Mouse (Mus musculus): ENCODE results near the gene Slamf1.
"Not testable (repeated sequence)": the region's sequence is repeated elsewhere in the genome, so short reads cannot be mapped to it uniquely, and the experiment has no call there.

Gene Slamf1

GRCm38 (mm10) chr1:171811048-171811447 is 44.1 kb downstream of the Slamf1 start:
- DNase-seq, result not testable (repeated sequence)

GRCm38 (mm10) chr1:171815545-171816439 is 48.9 kb downstream of the Slamf1 start:
- DNase-seq, result peak; percentile 11 to 12

- DNase-seq, result no peak
Measured at GRCm38 (mm10) chr1:171816991-171817390, 50.1 kb downstream of the Slamf1 start.

GRCm38 (mm10) chr1:171821331-171821730 is 54.4 kb downstream of the Slamf1 start:
- DNase-seq, result no peak

- DNase-seq, result no peak
Measured at GRCm38 (mm10) chr1:171825462-171825861, 58.5 kb downstream of the Slamf1 start.

- no peak for DNase-seq
Measured at GRCm38 (mm10) chr1:171826164-171826563, 59.2 kb downstream of the Slamf1 start.

GRCm38 (mm10) chr1:171827674-171828073 is 60.7 kb downstream of the Slamf1 start:
- no peak for DNase-seq

- DNase-seq, result no peak
Measured at GRCm38 (mm10) chr1:171839488-171839887, 72.6 kb downstream of the Slamf1 start, which contains the start of gene Cd84. Gene Cd84, plus strand, starts transcription at chr1:171839697.

GRCm38 (mm10) chr1:171840450-171841023 is 73.6 kb downstream of the Slamf1 start:
- DNase-seq, result no peak

GRCm38 (mm10) chr1:171845035-171845754 is 78.3 kb downstream of the Slamf1 start:
- DNase-seq, result no peak

- DNase-seq, result no peak
Measured at GRCm38 (mm10) chr1:171848201-171848600, 81.3 kb downstream of the Slamf1 start.

GRCm38 (mm10) chr1:171848757-171849156 is 81.8 kb downstream of the Slamf1 start:
- DNase-seq, result no peak

- DNase-seq, result no peak
Measured at GRCm38 (mm10) chr1:171849454-171849853, 82.5 kb downstream of the Slamf1 start.

Data from cerebellum, adult 18-20 months (tissue).